Mouse (Mus musculus) forebrain, embryonic 12.5 days (tissue): ENCODE results near the gene Ntn4. TPM values are rescaled to one million over a fixed set of nuclear protein-coding genes. Genes with fewer than 3 reads are reported as not detected.

Source experiments
- ATAC-seq: fragments of 200-750 bp; cut with Nextera tagmentation; 2 replicates; pipeline ENCODE4 v1.8.0; 2017; ENCODE audit warnings: moderate TSS enrichment; ENCODE audit not compliant: low FRiP score
- H3K27ac ChIP-seq: fragments of 300-500 bp; sonication (generic); 2 replicates; pipeline ENCODE4 v1.5.1; 2016; ENCODE audit warnings: mild to moderate bottlenecking
- H3K27me3 ChIP-seq: fragments of 300-500 bp; sonication (generic); 2 replicates; pipeline ENCODE4 v1.6.1; 2016; ENCODE audit warnings: mild to moderate bottlenecking
- H3K36me3 ChIP-seq: fragments of 300-500 bp; sonication (generic); replicated peaks from 2 replicates; pipeline ENCODE4 v1.6.1; 2016; ENCODE audit warnings: mild to moderate bottlenecking
- H3K4me1 ChIP-seq: fragments of 300-500 bp; sonication (generic); 2 replicates; pipeline ENCODE4 v1.6.1; 2016
- H3K4me2 ChIP-seq: fragments of 300-500 bp; sonication (generic); 2 replicates; pipeline ENCODE4 v1.6.1; 2016; ENCODE audit warnings: mild to moderate bottlenecking, moderate library complexity
- H3K4me3 ChIP-seq: fragments of 300-500 bp; sonication (generic); replicated peaks from 2 replicates; pipeline ENCODE4 v1.5.1; 2016; ENCODE audit warnings: mild to moderate bottlenecking
- H3K9ac ChIP-seq: fragments of 300-500 bp; sonication (generic); 2 replicates; pipeline ENCODE4 v1.6.1; 2016; ENCODE audit warnings: mild to moderate bottlenecking
- H3K9me3 ChIP-seq: fragments of 300-500 bp; sonication (generic); 2 replicates; pipeline ENCODE4 v1.6.1; 2016
- WGBS: fragments of 180-500 bp; shearing (Covaris S2); methylation state at CpG from one replicate; pipeline ENCODE4 v1.1.7; 2016; 5-methylcytosine and 5-hydroxymethylcytosine counted together
- polyA plus RNA-seq: library from polyadenylated mRNA; unstranded; fragments of >200 nt; fragmentation: Nextera tagmentation; extraction: Ambion mirVana; gene quantifications from 2 replicates; pipeline ENCODE4 v1.2.1, GENCODE M21; 2016

Gene Ntn4
- 3.5 and 3.7 TPM in 2 replicates for polyA plus RNA-seq

- Histone ChIP-seq H3K27ac (peak within 1 kb of the TSS; percentile 75), H3K36me3 (peaks cover 11% of the 10 kb centered on the region), H3K4me1 (peaks cover 33% of the 10 kb centered on the region), H3K27me3 (0 out of 2 replicates have a peak, but pooled peaks cover under 1% of the 10 kb centered on the region), H3K4me3 (peak within 1 kb of the TSS; percentile 91), H3K9me3 (no peaks in the 10 kb centered on the region), H3K4me2 (peak within 1 kb of the TSS; percentile 95), H3K9ac (peak within 1 kb of the TSS; percentile 96)
- peak; percentile 11; the same call in 1 of the 2 replicates for ATAC-seq
- WGBS: 3% methylated on average over 23 of the region's 30 CpGs
Measured at GRCm38 (mm10) chr10:93640521-93640952, at the start of gene Ntn4. Ntn4 (plus strand) TSS chr10:93640681.

GRCm38 (mm10) chr10:93592456-93592855 lies 48.0 kb upstream of the Ntn4 start:
- Histone ChIP-seq H3K9me3 (no peaks in the 10 kb centered on the region), H3K27ac (no peak overlapping the region), H3K36me3 (peaks cover 6% of the 10 kb centered on the region), H3K4me1 (peaks cover 21% of the 10 kb centered on the region), H3K4me3 (no peak overlapping the region), H3K4me2 (no peak overlapping the region), H3K27me3 (peaks cover 4% of the 10 kb centered on the region), H3K9ac (no peak overlapping the region)
- no peak for ATAC-seq
- WGBS: 56% methylated on average over 12 of the region's 12 CpGs

- Histone ChIP-seq H3K9me3 (no peaks in the 10 kb centered on the region), H3K4me1 (peaks cover 8% of the 10 kb centered on the region), H3K27ac (no peak overlapping the region), H3K4me2 (peak overlapping the region; percentile 74), H3K27me3 (peaks cover 4% of the 10 kb centered on the region), H3K9ac (peak overlapping the region; percentile 60), H3K36me3 (no peaks in the 10 kb centered on the region), H3K4me3 (peak overlapping the region; percentile 44)
- WGBS: 2% methylated on average over 22 of the region's 22 CpGs
- peak; percentile 79 for ATAC-seq
Measured at GRCm38 (mm10) chr10:93594022-93594482, 46.4 kb upstream of the Ntn4 start.

GRCm38 (mm10) chr10:93595831-93596230 lies 44.6 kb upstream of the Ntn4 start:
- Histone ChIP-seq H3K27me3 (peaks cover 4% of the 10 kb centered on the region), H3K36me3 (no peaks in the 10 kb centered on the region), H3K9ac (no peak overlapping the region), H3K4me1 (peaks cover 4% of the 10 kb centered on the region; the same call in 1 of the 2 replicates), H3K4me3 (no peak overlapping the region), H3K4me2 (no peak overlapping the region), H3K9me3 (no peaks in the 10 kb centered on the region), H3K27ac (no peak overlapping the region)
- 82% methylated on average over 4 of the region's 4 CpGs for WGBS
- ATAC-seq: no peak

- peaks cover 4% of the 10 kb centered on the region; the same call in 1 of the 2 replicates for H3K4me1 ChIP-seq
- H3K36me3 ChIP-seq: no peaks in the 10 kb centered on the region
- no peaks in the 10 kb centered on the region for H3K9me3 ChIP-seq
- H3K27ac ChIP-seq: no peak overlapping the region
- WGBS: 81% methylated on average over 3 of the region's 3 CpGs
- ATAC-seq: no peak
- peaks cover 4% of the 10 kb centered on the region for H3K27me3 ChIP-seq
- H3K9ac ChIP-seq: no peak overlapping the region
- no peak overlapping the region for H3K4me2 ChIP-seq
- no peak overlapping the region for H3K4me3 ChIP-seq
Measured at GRCm38 (mm10) chr10:93596641-93597040, 43.8 kb upstream of the Ntn4 start.

- Histone ChIP-seq H3K9ac (no peak overlapping the region), H3K4me3 (no peak overlapping the region), H3K4me2 (no peak overlapping the region), H3K27me3 (no peaks in the 10 kb centered on the region), H3K36me3 (no peaks in the 10 kb centered on the region), H3K4me1 (no peaks in the 10 kb centered on the region), H3K27ac (no peak overlapping the region), H3K9me3 (no peaks in the 10 kb centered on the region)
- ATAC-seq: no peak
- 62% methylated on average over 5 of the region's 5 CpGs for WGBS
Measured at GRCm38 (mm10) chr10:93602309-93602708, 38.2 kb upstream of the Ntn4 start.

GRCm38 (mm10) chr10:93603256-93603655 lies 37.2 kb upstream of the Ntn4 start:
- no peaks in the 10 kb centered on the region for H3K27me3 ChIP-seq
- no peaks in the 10 kb centered on the region for H3K36me3 ChIP-seq
- 95% methylated on average over 1 of the region's 1 CpGs for WGBS
- H3K4me1 ChIP-seq: no peaks in the 10 kb centered on the region
- no peak overlapping the region for H3K4me2 ChIP-seq
- no peaks in the 10 kb centered on the region for H3K9me3 ChIP-seq
- no peak overlapping the region for H3K27ac ChIP-seq
- H3K9ac ChIP-seq: no peak overlapping the region
- no peak overlapping the region for H3K4me3 ChIP-seq
- ATAC-seq: no peak

GRCm38 (mm10) chr10:93606326-93606725 lies 34.2 kb upstream of the Ntn4 start:
- Histone ChIP-seq H3K9ac (no peak overlapping the region), H3K36me3 (no peaks in the 10 kb centered on the region), H3K4me2 (no peak overlapping the region), H3K4me1 (no peaks in the 10 kb centered on the region), H3K27ac (no peak overlapping the region), H3K27me3 (no peaks in the 10 kb centered on the region; the same call in 1 of the 2 replicates), H3K9me3 (no peaks in the 10 kb centered on the region), H3K4me3 (no peak overlapping the region)
- no peak for ATAC-seq
- WGBS: 93% methylated on average over 9 of the region's 9 CpGs

- no peak overlapping the region for H3K27ac ChIP-seq
- no peak for ATAC-seq
- no peaks in the 10 kb centered on the region; the same call in 1 of the 2 replicates for H3K27me3 ChIP-seq
- H3K9ac ChIP-seq: no peak overlapping the region
- no peaks in the 10 kb centered on the region for H3K9me3 ChIP-seq
- no peak overlapping the region for H3K4me2 ChIP-seq
- WGBS: 54% methylated on average over 9 of the region's 9 CpGs
- no peaks in the 10 kb centered on the region for H3K36me3 ChIP-seq
- no peak overlapping the region for H3K4me3 ChIP-seq
- no peaks in the 10 kb centered on the region for H3K4me1 ChIP-seq
Measured at GRCm38 (mm10) chr10:93608051-93608450, 32.4 kb upstream of the Ntn4 start.

- no peaks in the 10 kb centered on the region; the same call in 1 of the 2 replicates for H3K27me3 ChIP-seq
- H3K9me3 ChIP-seq: no peaks in the 10 kb centered on the region
- no peak overlapping the region for H3K9ac ChIP-seq
- H3K36me3 ChIP-seq: no peaks in the 10 kb centered on the region
- no peak overlapping the region for H3K4me3 ChIP-seq
- WGBS: 92% methylated on average over 7 of the region's 7 CpGs
- H3K4me2 ChIP-seq: no peak overlapping the region
- no peaks in the 10 kb centered on the region for H3K4me1 ChIP-seq
- no peak overlapping the region for H3K27ac ChIP-seq
- no peak for ATAC-seq
Measured at GRCm38 (mm10) chr10:93609236-93609635, 31.2 kb upstream of the Ntn4 start.

- Histone ChIP-seq H3K36me3 (no peaks in the 10 kb centered on the region), H3K9me3 (no peaks in the 10 kb centered on the region), H3K9ac (no peak overlapping the region), H3K4me1 (no peaks in the 10 kb centered on the region), H3K27ac (no peak overlapping the region), H3K27me3 (no peaks in the 10 kb centered on the region; the same call in 1 of the 2 replicates), H3K4me3 (no peak overlapping the region), H3K4me2 (no peak overlapping the region)
- no peak for ATAC-seq
- WGBS: 86% methylated on average over 1 of the region's 1 CpGs
Measured at GRCm38 (mm10) chr10:93610896-93611295, 29.6 kb upstream of the Ntn4 start.

- Histone ChIP-seq H3K36me3 (no peaks in the 10 kb centered on the region), H3K27ac (no peak overlapping the region), H3K27me3 (no peaks in the 10 kb centered on the region; the same call in 1 of the 2 replicates), H3K9ac (no peak overlapping the region), H3K4me3 (no peak overlapping the region), H3K4me1 (no peaks in the 10 kb centered on the region), H3K4me2 (no peak overlapping the region), H3K9me3 (no peaks in the 10 kb centered on the region)
- WGBS: 51% methylated on average over 18 of the region's 18 CpGs
- no peak for ATAC-seq
Measured at GRCm38 (mm10) chr10:93611419-93612007, 29.0 kb upstream of the Ntn4 start.

GRCm38 (mm10) chr10:93614850-93615249 lies 25.6 kb upstream of the Ntn4 start:
- Histone ChIP-seq H3K4me1 (no peaks in the 10 kb centered on the region), H3K9me3 (no peaks in the 10 kb centered on the region), H3K27ac (no peak overlapping the region), H3K36me3 (no peaks in the 10 kb centered on the region), H3K9ac (no peak overlapping the region), H3K4me3 (no peak overlapping the region), H3K27me3 (no peaks in the 10 kb centered on the region), H3K4me2 (no peak overlapping the region)
- ATAC-seq: no peak
- WGBS: 82% methylated on average over 8 of the region's 8 CpGs
